13 mouse cellular contexts compared by ENCODE assay signal in the genomic region with DNA sequence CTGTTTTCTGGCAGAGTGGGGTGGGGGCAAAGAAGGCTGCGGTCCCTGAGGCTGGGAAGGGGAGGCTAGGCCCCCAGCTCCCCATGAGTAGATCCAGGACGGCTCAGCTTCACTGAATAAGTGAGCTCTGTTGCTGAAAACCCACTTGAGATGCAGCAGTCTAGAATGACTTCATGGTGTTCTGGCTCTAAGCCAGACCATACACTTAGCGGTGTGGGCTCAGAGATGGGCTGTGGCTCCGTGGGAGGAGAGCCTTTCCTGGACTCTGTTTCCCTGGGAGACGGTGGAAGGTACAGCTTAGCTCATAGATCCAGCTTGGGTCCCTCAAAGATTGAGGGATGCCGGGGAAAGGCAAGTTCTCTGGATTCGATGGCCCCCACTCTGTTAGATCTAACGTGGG. TPM values are rescaled to one million over a fixed set of nuclear protein-coding genes. Genes with fewer than 3 reads are reported as not detected.
DNase-seq lines count a peak whose midpoint lies in the region; ATAC-seq and TF ChIP-seq lines count a peak whose summit lies in the region.
"Had no signal": no experiment of that assay in that cellular context is flagged by ENCODE, and none has a peak within 500 bp of the region (broad histone marks: within the 10 kb centered on the region; RNA-seq: fewer than 3 reads in every experiment).

No protein-coding gene starts in this region.

- H3K4me3 ChIP-seq in forebrain, embryonic 12.5 days (replicated peaks) = no peak overlapping the region
- H3K4me3 ChIP-seq in forebrain, embryonic 11.5 days (ENCODE audit: low read depth, low read length) = no peak overlapping the region
- H3K4me3 ChIP-seq in layer of hippocampus, adult 2 months = no peak overlapping the region
- H3K4me3 ChIP-seq in neural tube, embryonic 15.5 days (replicated peaks) = no peak overlapping the region
- H3K4me3 ChIP-seq: liver, embryonic 12.5 days; megakaryocyte, embryonic 14.5 days had no signal

- H3K9ac ChIP-seq in forebrain, embryonic 12.5 days = no peak overlapping the region
- no peak overlapping the region for H3K9ac ChIP-seq in forebrain, embryonic 11.5 days (ENCODE audit: low read length)
- no peak overlapping the region for H3K9ac ChIP-seq in neural tube, embryonic 15.5 days (replicated peaks)
- H3K9ac ChIP-seq: liver, embryonic 12.5 days had no signal

- 66% methylated on average over 8 of the region's 8 CpGs for WGBS in forebrain, embryonic 12.5 days
- 85% methylated on average over 8 of the region's 8 CpGs for WGBS in forebrain, embryonic 11.5 days
- WGBS in neural tube, embryonic 15.5 days = 68% methylated on average over 8 of the region's 8 CpGs

- H3K9me3 ChIP-seq in forebrain, embryonic 12.5 days = no peaks in the 10 kb centered on the region
- no peaks in the 10 kb centered on the region for H3K9me3 ChIP-seq in forebrain, embryonic 11.5 days (ENCODE audit: control insufficient read depth, low read length)
- H3K9me3 ChIP-seq in neural tube, embryonic 15.5 days (replicated peaks) = no peaks in the 10 kb centered on the region
- H3K9me3 ChIP-seq: liver, embryonic 12.5 days; megakaryocyte, embryonic 14.5 days had no signal

- intact Hi-C loops in heart, postnatal 14 days (cut with DNase I) = no loop called here

- peaks cover 52% of the 10 kb centered on the region for H3K36me3 ChIP-seq in forebrain, embryonic 12.5 days (replicated peaks)
- H3K36me3 ChIP-seq in forebrain, embryonic 11.5 days (ENCODE audit: control insufficient read depth, insufficient read depth, low read length) = no peaks in the 10 kb centered on the region; the same call in 1 of the 2 replicates
- peaks cover 54% of the 10 kb centered on the region for H3K36me3 ChIP-seq in neural tube, embryonic 15.5 days
- H3K36me3 ChIP-seq: liver, embryonic 12.5 days had no signal

- ATAC-seq in forebrain, embryonic 12.5 days (ENCODE audit: low FRiP score) = 0 out of 2 replicates have a peak, but pooled peaks have one; percentile 19
- no peak for ATAC-seq in forebrain, embryonic 11.5 days (replicated peaks; ENCODE audit: low FRiP score)
- ATAC-seq in neural tube, embryonic 15.5 days (ENCODE audit: low FRiP score) = no peak
- ATAC-seq: liver, embryonic 12.5 days had no signal

- no peak for DNase-seq in forebrain, embryonic 11.5 days (ENCODE audit: low spot score)
- peak; percentile 28 to 68 for DNase-seq in layer of hippocampus, adult 2 months (ENCODE audit: low spot score in 2 of 2)
- DNase-seq in layer of hippocampus, postnatal 36 days = no peak
- DNase-seq in retina, embryonic 14.5 days (ENCODE audit: low spot score) = peak; percentile 6
- DNase-seq in retina, postnatal 1 day = no peak
- DNase-seq in heart, postnatal 14 days = no peak
- DNase-seq: adrenal gland, adult 2 months; gastrocnemius, postnatal 10 days had no signal

- H3K4me2 ChIP-seq in forebrain, embryonic 12.5 days = no peak overlapping the region
- no peak overlapping the region for H3K4me2 ChIP-seq in forebrain, embryonic 11.5 days (ENCODE audit: low read depth, low read length, severe bottlenecking)
- H3K4me2 ChIP-seq in neural tube, embryonic 15.5 days = no peak overlapping the region

- no peak for TF ChIP-seq CTCF in layer of hippocampus, adult 2 months (conservative IDR thresholded peaks at IDR 0.05)

- peaks cover 42% of the 10 kb centered on the region for H3K27me3 ChIP-seq in forebrain, embryonic 12.5 days
- H3K27me3 ChIP-seq in forebrain, embryonic 11.5 days (ENCODE audit: control insufficient read depth, insufficient read depth, low read length) = peaks cover 4% of the 10 kb centered on the region
- no peaks in the 10 kb centered on the region for H3K27me3 ChIP-seq in neural tube, embryonic 15.5 days (replicated peaks)
- H3K27me3 ChIP-seq: Patski had no signal

- H3K27ac ChIP-seq in forebrain, embryonic 12.5 days = peak overlapping the region; percentile 20; the same call in 1 of the 2 replicates
- no peak overlapping the region for H3K27ac ChIP-seq in forebrain, embryonic 11.5 days (ENCODE audit: low read depth, low read length)
- peak overlapping the region; percentile 72 for H3K27ac ChIP-seq in layer of hippocampus, adult 2 months
- H3K27ac ChIP-seq in neural tube, embryonic 15.5 days (replicated peaks) = peak overlapping the region; percentile 45
- H3K27ac ChIP-seq: liver, embryonic 12.5 days had no signal

- peaks cover 36% of the 10 kb centered on the region for H3K4me1 ChIP-seq in forebrain, embryonic 12.5 days
- H3K4me1 ChIP-seq in forebrain, embryonic 11.5 days (replicated peaks; ENCODE audit: control insufficient read depth, insufficient read depth, low read length) = peaks cover 18% of the 10 kb centered on the region
- peaks cover 29% of the 10 kb centered on the region for H3K4me1 ChIP-seq in neural tube, embryonic 15.5 days

RNA-seq across cellular contexts. Expression of a gene that starts 8.2 kb away (rescaled TPM):
- polyA plus RNA-seq in forebrain, embryonic 12.5 days (2016; fragmentation: Nextera tagmentation; extraction: Ambion mirVana) = 7.0 and 7.8 TPM in 2 replicates
- polyA plus RNA-seq in forebrain, embryonic 11.5 days (2014; fragmentation: Nextera tagmentation; extraction: Ambion mirVana) = 10.4 and 12.3 TPM in 2 replicates
- 1 to 10 TPM; 1.4 to 1.7 TPM for total RNA-seq in layer of hippocampus, adult 2 months (2021)
- total RNA-seq in layer of hippocampus, postnatal 36 days (2021) = 1 to 10 TPM; 1.0 to 1.1 TPM
- 11.8 and 14.0 TPM in 2 replicates for polyA plus RNA-seq in neural tube, embryonic 15.5 days (2015; fragmentation: Nextera tagmentation; extraction: Ambion mirVana)
- total RNA-seq in heart, postnatal 14 days (2021) = 1 to 10 TPM; 1.6 to 6.2 TPM

RNA-seq across cellular contexts. Expression of a gene that starts 17.9 kb away (rescaled TPM):
- polyA plus RNA-seq in forebrain, embryonic 12.5 days (2016; fragmentation: Nextera tagmentation; extraction: Ambion mirVana) = 0.22 and 0.33 TPM in 2 replicates
- polyA plus RNA-seq in forebrain, embryonic 11.5 days (2014; fragmentation: Nextera tagmentation; extraction: Ambion mirVana) = 0.20 TPM in 1 of 2 replicates, not detected in the other
- 10 to 100 TPM in 1 of 2 experiments, 1 to 10 TPM in 1; 9.0 to 10.3 TPM for total RNA-seq in layer of hippocampus, adult 2 months (2021)
- 10 to 100 TPM in 1 of 2 experiments, 1 to 10 TPM in 1; 8.2 to 10.0 TPM for total RNA-seq in layer of hippocampus, postnatal 36 days (2021)
- 1.1 and 1.8 TPM in 2 replicates for polyA plus RNA-seq in neural tube, embryonic 15.5 days (2015; fragmentation: Nextera tagmentation; extraction: Ambion mirVana)
- 1 to 10 TPM; 7.3 TPM for total RNA-seq in heart, postnatal 14 days (2021)

RNA-seq across cellular contexts. Expression of a gene that starts 18.7 kb away (rescaled TPM):
- polyA plus RNA-seq in forebrain, embryonic 12.5 days (2016; fragmentation: Nextera tagmentation; extraction: Ambion mirVana) = 22.5 and 29.3 TPM in 2 replicates
- polyA plus RNA-seq in forebrain, embryonic 11.5 days (2014; fragmentation: Nextera tagmentation; extraction: Ambion mirVana) = 9.6 and 11.1 TPM in 2 replicates
- 100 to 1,000 TPM; 139 to 142 TPM for total RNA-seq in layer of hippocampus, adult 2 months (2021)
- total RNA-seq in layer of hippocampus, postnatal 36 days (2021) = 100 to 1,000 TPM; 135 TPM
- 50.9 and 63.0 TPM in 2 replicates for polyA plus RNA-seq in neural tube, embryonic 15.5 days (2015; fragmentation: Nextera tagmentation; extraction: Ambion mirVana)
- total RNA-seq in heart, postnatal 14 days (2021) = 1 to 10 TPM; 5.5 to 6.9 TPM

RNA-seq across cellular contexts. Expression of a gene that starts 22.3 kb away (rescaled TPM):
- 737 and 747 TPM in 2 replicates for polyA plus RNA-seq in forebrain, embryonic 12.5 days (2016; fragmentation: Nextera tagmentation; extraction: Ambion mirVana)
- polyA plus RNA-seq in forebrain, embryonic 11.5 days (2014; fragmentation: Nextera tagmentation; extraction: Ambion mirVana) = 897 and 919 TPM in 2 replicates
- total RNA-seq in layer of hippocampus, adult 2 months (2021) = 100 to 1,000 TPM; 615 to 621 TPM
- total RNA-seq in layer of hippocampus, postnatal 36 days (2021) = 100 to 1,000 TPM; 586 to 604 TPM
- 655 and 750 TPM in 2 replicates for polyA plus RNA-seq in neural tube, embryonic 15.5 days (2015; fragmentation: Nextera tagmentation; extraction: Ambion mirVana)
- 100 to 1,000 TPM; 538 to 580 TPM for total RNA-seq in heart, postnatal 14 days (2021)

RNA-seq across cellular contexts. Expression of a gene that starts 49.1 kb away (rescaled TPM):
- polyA plus RNA-seq in forebrain, embryonic 12.5 days (2016; fragmentation: Nextera tagmentation; extraction: Ambion mirVana) = 1.6 TPM in 2 replicates
- polyA plus RNA-seq in forebrain, embryonic 11.5 days (2014; fragmentation: Nextera tagmentation; extraction: Ambion mirVana) = 0.81 and 0.86 TPM in 2 replicates
- total RNA-seq in layer of hippocampus, adult 2 months (2021) = 10 to 100 TPM; 50.2 to 50.8 TPM
- 10 to 100 TPM; 46.5 to 56.2 TPM for total RNA-seq in layer of hippocampus, postnatal 36 days (2021)
- polyA plus RNA-seq in neural tube, embryonic 15.5 days (2015; fragmentation: Nextera tagmentation; extraction: Ambion mirVana) = 15.8 and 18.2 TPM in 2 replicates
- total RNA-seq in heart, postnatal 14 days (2021) = under 1 TPM; 0.27 to 0.43 TPM

Comparison
In these comparisons a context has a peak if more than half of its experiments do, and no peak if none do; other contexts are left out.
1. DNase-seq: peak in layer of hippocampus, adult 2 months (2 of 2) and retina, embryonic 14.5 days (single experiment); none in forebrain, embryonic 11.5 days (single experiment), layer of hippocampus, postnatal 36 days (0 of 2), retina, postnatal 1 day (single experiment) and heart, postnatal 14 days (0 of 2).
2. RNA of a gene that starts 18.7 kb away (total RNA-seq): 139 to 142 TPM in layer of hippocampus, adult 2 months and 135 TPM in layer of hippocampus, postnatal 36 days; 5.5 to 6.9 TPM in heart, postnatal 14 days; every median in the first group is over 10 times any median in the second.